Mouse (Mus musculus): ENCODE data around the gene Cers2.
"Not testable (repeated sequence)": the region's sequence is repeated elsewhere in the genome, so short reads cannot be mapped to it uniquely, and the experiment has no call there.

Gene Cers2

DNA sequence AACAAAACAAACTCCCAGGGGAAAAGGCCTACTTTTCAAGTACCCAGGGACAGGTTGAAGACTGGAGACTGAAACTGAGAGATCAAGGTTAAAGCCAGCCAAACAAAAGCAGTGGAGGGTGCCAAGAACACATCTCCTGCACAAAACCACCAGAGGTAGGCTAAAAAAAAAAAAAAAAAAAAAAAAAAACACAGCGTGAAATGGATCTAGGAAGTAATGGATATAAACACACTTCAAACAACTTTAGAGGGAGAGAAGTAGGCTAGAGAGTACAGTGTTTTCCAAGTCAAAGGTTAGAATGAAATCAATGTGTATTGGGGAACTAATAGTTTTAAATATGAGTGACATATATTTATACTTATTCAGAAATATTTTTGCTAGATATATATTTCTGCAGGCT is 16.9 kb downstream of the Cers2 start:
- TF ChIP-seq CTCF (conservative IDR thresholded peaks at IDR 0.05; ENCODE audit: low read length) (no peak), NANOG (IDR thresholded peaks at IDR 0.05; ENCODE audit: borderline replicate concordance, low read length) (no peak), POU5F1 (IDR thresholded peaks at IDR 0.05; ENCODE audit: borderline replicate concordance, low read length) (no peak)
- H3K9me3 ChIP-seq (ENCODE audit: low read length): no peaks in the 10 kb centered on the region
- H3K36me3 ChIP-seq (ENCODE audit: insufficient read depth, low read length): peaks cover 99% of the 10 kb centered on the region
- peaks cover 2% of the 10 kb centered on the region; the same call in 1 of the 2 replicates for H3K4me1 ChIP-seq (replicated peaks; ENCODE audit: low read depth, low read length)
- H3K4me3 ChIP-seq (replicated peaks; ENCODE audit: low read length): no peak overlapping the region
- no peaks in the 10 kb centered on the region for H3K27me3 ChIP-seq (ENCODE audit: insufficient read depth, low read length)

DNA sequence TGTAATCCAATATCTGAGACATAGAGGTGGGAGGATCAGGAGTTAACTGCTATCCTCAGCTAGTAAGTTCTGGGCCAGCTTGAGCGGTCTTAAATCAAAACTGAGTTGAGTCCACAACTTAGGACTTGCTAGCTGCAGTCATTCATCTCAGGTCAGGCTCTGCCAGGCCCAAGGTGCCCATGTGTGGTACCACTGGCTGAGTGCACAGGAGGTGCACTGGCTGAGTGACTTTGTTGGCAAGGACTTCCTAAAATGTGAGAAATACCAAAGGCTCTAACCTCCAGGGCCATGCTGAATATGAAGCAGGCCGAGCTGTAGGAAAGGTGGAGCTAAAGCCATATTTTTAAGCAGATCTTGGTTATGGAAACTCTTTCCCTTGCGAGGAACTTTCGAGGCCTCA is 22.8 kb downstream of the Cers2 start:
- no peaks in the 10 kb centered on the region for H3K27me3 ChIP-seq (ENCODE audit: insufficient read depth, low read length)
- peaks cover 57% of the 10 kb centered on the region for H3K4me1 ChIP-seq (replicated peaks; ENCODE audit: low read depth, low read length)
- no peaks in the 10 kb centered on the region for H3K9me3 ChIP-seq (ENCODE audit: low read length)
- TF ChIP-seq NANOG (IDR thresholded peaks at IDR 0.05; ENCODE audit: borderline replicate concordance, low read length) (no peak), CTCF (conservative IDR thresholded peaks at IDR 0.05; ENCODE audit: low read length) (no peak), POU5F1 (IDR thresholded peaks at IDR 0.05; ENCODE audit: borderline replicate concordance, low read length) (no peak)
- peaks cover 100% of the 10 kb centered on the region for H3K36me3 ChIP-seq (ENCODE audit: insufficient read depth, low read length)
- H3K4me3 ChIP-seq (replicated peaks; ENCODE audit: low read length): no peak overlapping the region

DNA sequence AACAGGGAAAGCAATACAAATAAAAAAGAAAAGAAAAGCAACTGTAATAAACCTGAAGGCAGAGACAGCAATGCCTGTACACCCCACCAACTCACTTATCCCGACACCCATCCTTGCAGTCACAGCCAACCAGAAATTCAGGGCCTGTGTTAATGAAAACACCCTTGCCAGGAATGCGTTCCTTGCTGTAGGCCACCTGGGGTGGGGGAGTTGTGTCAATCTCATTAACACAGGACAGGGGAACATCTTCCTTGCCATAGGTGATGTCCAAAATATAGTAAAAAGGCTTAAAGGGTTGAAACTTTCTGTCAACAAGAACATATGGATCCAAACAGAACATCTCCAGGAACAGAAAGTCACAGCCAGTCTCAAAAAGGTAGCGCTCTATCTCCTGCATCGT is 23.7 kb downstream of the Cers2 start:
- Histone ChIP-seq H3K36me3 (ENCODE audit: insufficient read depth, low read length) (peaks cover 100% of the 10 kb centered on the region), H3K4me3 (replicated peaks; ENCODE audit: low read length) (no peak overlapping the region), H3K4me1 (replicated peaks; ENCODE audit: low read depth, low read length) (peaks cover 67% of the 10 kb centered on the region), H3K27me3 (ENCODE audit: insufficient read depth, low read length) (no peaks in the 10 kb centered on the region), H3K9me3 (ENCODE audit: low read length) (no peaks in the 10 kb centered on the region)
- TF ChIP-seq NANOG (IDR thresholded peaks at IDR 0.05; ENCODE audit: borderline replicate concordance, low read length): no peak
- TF ChIP-seq CTCF (conservative IDR thresholded peaks at IDR 0.05; ENCODE audit: low read length): no peak
- no peak for TF ChIP-seq POU5F1 (IDR thresholded peaks at IDR 0.05; ENCODE audit: borderline replicate concordance, low read length)

DNA sequence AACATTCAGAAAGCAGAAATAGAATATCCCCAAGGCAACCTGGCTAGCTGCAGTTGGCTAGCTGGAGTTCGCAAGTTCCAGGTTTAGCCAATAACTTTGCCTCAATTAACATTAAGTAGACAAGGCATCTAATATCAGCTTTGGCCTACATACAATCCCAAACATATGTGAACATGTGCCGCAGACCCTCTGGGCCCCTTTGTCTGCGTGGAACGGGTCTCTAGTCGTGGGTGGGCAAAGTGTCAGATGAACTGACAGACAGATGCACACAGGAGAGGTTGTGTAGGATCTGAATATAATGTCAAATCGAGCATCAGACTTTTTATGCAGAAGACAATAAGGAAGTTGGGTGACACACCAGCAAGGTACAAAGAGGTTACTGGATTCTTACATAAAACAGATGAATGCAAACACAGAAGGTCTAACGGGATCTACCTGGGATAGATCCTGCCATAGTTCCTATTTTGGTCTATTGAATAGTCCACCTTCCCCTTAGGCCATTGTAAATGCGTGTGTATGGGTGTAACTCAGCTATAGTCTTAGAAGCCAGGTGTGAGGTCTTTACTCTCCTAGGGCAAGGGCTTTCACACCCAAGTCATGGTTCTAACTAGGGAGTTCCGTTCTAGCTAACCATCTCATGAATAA is 28.9 kb downstream of the Cers2 start:
- H3K36me3 ChIP-seq (ENCODE audit: insufficient read depth, low read length): peaks cover 92% of the 10 kb centered on the region
- not testable (repeated sequence) for H3K4me3 ChIP-seq (replicated peaks; ENCODE audit: low read length); H3K9me3 ChIP-seq (ENCODE audit: low read length); H3K27me3 ChIP-seq (ENCODE audit: insufficient read depth, low read length)
- peaks cover 88% of the 10 kb centered on the region for H3K4me1 ChIP-seq (replicated peaks; ENCODE audit: low read depth, low read length)

DNA sequence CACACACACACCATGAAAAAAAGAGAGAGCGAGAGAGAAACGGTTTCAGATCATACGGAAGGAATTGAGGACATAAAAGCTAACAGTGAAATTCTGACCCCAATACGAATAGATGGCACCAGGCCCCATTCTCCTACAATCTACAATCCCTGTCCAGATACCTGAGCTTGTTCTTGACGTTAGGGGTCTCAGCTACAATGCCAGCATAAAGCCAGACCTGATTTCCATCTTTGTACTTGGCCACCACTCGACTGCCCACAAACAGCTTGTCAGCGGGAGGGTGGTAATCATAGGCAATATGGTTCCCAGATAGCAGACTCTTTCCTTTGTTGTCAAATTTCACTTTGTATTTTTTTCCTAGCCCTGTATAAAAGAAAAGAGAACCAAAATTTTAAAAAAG is 31.9 kb downstream of the Cers2 start:
- H3K4me1 ChIP-seq (replicated peaks; ENCODE audit: low read depth, low read length): peaks cover 58% of the 10 kb centered on the region
- H3K4me3 ChIP-seq (replicated peaks; ENCODE audit: low read length): no peak overlapping the region
- H3K9me3 ChIP-seq (ENCODE audit: low read length): no peaks in the 10 kb centered on the region
- no peaks in the 10 kb centered on the region for H3K27me3 ChIP-seq (ENCODE audit: insufficient read depth, low read length)
- peaks cover 90% of the 10 kb centered on the region for H3K36me3 ChIP-seq (ENCODE audit: insufficient read depth, low read length)
- TF ChIP-seq NANOG (IDR thresholded peaks at IDR 0.05; ENCODE audit: borderline replicate concordance, low read length) (no peak), CTCF (conservative IDR thresholded peaks at IDR 0.05; ENCODE audit: low read length) (no peak), POU5F1 (IDR thresholded peaks at IDR 0.05; ENCODE audit: borderline replicate concordance, low read length) (no peak)

DNA sequence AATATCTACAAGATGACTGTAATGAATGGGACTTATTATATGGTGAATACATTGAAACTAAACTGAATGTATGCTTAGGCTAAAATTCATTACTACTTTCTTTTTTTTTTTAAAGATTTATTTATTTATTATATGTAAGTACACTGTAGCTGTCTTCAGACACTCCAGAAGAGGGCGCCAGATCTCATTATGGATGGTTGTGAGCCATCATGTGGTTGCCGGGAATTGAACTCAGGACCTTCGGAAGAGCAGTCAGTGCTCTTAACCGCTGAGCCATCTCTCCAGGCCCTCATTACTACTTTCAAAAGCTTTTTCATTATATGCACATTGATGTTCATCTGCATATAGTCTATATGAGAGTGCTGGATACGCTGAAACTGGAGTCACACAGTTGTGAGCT is 33.8 kb downstream of the Cers2 start:
- not testable (repeated sequence) for H3K9me3 ChIP-seq (ENCODE audit: low read length); H3K27me3 ChIP-seq (ENCODE audit: insufficient read depth, low read length); H3K4me3 ChIP-seq (replicated peaks; ENCODE audit: low read length)
- TF ChIP-seq CTCF (conservative IDR thresholded peaks at IDR 0.05; ENCODE audit: low read length): peak; percentile 7; the same call in 1 of the 2 replicates
- Histone ChIP-seq H3K4me1 (replicated peaks; ENCODE audit: low read depth, low read length) (peaks cover 46% of the 10 kb centered on the region), H3K36me3 (ENCODE audit: insufficient read depth, low read length) (peaks cover 89% of the 10 kb centered on the region)

DNA sequence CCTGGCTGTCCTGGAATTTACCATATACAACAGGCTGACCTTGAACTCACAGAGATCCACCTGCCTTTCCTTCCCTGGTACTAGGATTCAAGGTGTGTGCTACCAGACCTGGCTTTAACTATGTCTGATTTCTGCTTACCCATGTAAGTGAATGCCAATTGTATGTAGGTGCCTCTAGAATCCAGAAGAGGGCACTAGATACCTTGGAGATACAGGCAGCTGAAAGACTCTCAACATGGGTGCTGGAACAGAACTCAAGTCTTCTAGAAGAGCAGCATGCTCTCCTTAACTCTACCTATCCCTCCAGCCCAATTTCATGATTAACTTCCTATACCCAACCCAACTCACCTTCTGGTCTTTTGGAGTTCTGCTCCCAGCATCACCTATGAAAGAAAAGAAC is 34.9 kb downstream of the Cers2 start:
- Histone ChIP-seq H3K36me3 (ENCODE audit: insufficient read depth, low read length) (peaks cover 90% of the 10 kb centered on the region), H3K27me3 (ENCODE audit: insufficient read depth, low read length) (no peaks in the 10 kb centered on the region), H3K4me3 (replicated peaks; ENCODE audit: low read length) (no peak overlapping the region), H3K9me3 (ENCODE audit: low read length) (no peaks in the 10 kb centered on the region), H3K4me1 (replicated peaks; ENCODE audit: low read depth, low read length) (peaks cover 40% of the 10 kb centered on the region)
- TF ChIP-seq NANOG (IDR thresholded peaks at IDR 0.05; ENCODE audit: borderline replicate concordance, low read length) (no peak), CTCF (conservative IDR thresholded peaks at IDR 0.05; ENCODE audit: low read length) (peak; percentile 52)

DNA sequence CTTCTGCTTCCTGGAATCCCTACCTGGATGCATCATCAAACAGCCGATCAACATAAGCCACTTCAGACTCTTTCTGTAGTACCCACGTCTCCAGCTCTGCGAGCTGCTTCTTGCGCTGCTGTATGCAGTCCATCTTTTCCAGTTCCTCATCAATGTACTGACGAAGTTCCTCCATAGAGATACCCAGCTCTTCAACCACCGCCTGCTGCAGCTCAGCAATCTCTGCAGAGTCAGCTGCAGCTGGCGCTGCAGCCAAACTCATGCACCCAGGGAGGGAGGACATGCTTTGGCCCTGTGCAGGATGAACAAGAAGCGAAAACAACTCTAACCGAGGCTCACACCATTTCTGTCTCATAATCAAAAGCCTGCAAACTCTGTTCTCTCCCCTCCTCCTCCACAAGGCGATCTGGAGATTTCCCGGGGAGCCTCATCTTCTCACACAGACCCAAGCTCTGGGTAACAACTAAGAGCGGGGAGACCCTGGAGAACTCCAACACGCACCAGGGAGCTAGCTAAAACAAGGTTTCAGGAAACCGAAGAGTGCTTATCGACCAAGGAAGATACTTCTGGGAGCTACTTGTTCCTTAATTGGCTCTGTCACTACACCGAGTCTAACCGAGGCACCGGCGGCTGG is 41.4 kb downstream of the Cers2 start:
- Histone ChIP-seq H3K36me3 (ENCODE audit: insufficient read depth, low read length) (peaks cover 34% of the 10 kb centered on the region), H3K4me3 (replicated peaks; ENCODE audit: low read length) (peak overlapping the region; percentile 75), H3K4me1 (replicated peaks; ENCODE audit: low read depth, low read length) (peaks cover 14% of the 10 kb centered on the region)
- not testable (repeated sequence) for H3K27me3 ChIP-seq (ENCODE audit: insufficient read depth, low read length); H3K9me3 ChIP-seq (ENCODE audit: low read length)

DNA sequence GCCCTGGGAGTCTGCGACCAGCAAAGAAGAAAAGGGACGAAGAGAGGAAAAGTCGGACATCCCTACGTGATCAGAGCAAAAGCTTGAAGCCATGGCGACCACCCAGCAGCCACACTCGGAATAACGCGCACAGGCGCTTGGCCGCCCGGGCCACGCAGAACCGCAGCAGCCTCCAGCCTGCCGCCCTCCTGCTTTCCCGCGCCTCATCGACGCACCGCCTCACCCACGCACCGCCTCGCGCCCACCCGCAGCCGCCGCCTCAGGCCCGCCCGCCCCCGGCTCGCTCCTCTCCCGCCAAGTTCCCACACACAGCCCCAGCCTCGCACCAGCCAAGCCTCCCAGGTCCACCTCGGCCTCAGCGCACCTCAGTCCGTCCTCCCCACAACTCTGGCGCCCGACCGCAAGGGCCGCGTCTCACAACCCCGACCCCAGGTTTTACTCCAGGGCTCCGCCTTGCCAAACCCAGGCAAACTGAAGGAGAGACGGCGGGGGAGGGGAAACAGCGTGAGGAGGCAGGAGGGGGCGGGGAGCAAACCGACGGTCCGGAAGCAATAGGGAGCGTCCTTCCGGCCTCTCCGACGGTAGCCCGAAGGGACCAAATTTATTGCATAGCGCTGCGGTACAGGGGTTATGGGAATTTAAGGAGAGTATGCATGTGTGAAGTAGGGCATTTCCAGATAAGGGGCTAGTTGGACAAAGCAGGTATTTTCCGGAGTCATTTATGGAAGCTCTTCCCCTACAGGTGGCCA is 42.3 kb downstream of the Cers2 start, which contains the start of gene Setdb1:
Gene Setdb1, minus strand, starts transcription at position 502 of the 749 bp plus-strand sequence.
- H3K4me3 ChIP-seq (replicated peaks; ENCODE audit: low read length): peak within 1 kb of the TSS; percentile 75
- H3K4me1 ChIP-seq (replicated peaks; ENCODE audit: low read depth, low read length): peaks cover 14% of the 10 kb centered on the region

More for the DNA sequence above, 42.3 kb downstream of the Cers2 start, which contains the start of gene Setdb1:
- H3K9me3 ChIP-seq (ENCODE audit: low read length); H3K27me3 ChIP-seq (ENCODE audit: insufficient read depth, low read length): not testable (repeated sequence)
- peaks cover 27% of the 10 kb centered on the region for H3K36me3 ChIP-seq (ENCODE audit: insufficient read depth, low read length)

Data from E14TG2a.4 (cell line).